Mouse (Mus musculus): ENCODE results near the gene Gm11168. TPM values are rescaled to one million over a fixed set of nuclear protein-coding genes. Genes with fewer than 3 reads are reported as not detected.
A peak's percentile ranks its signal among the peaks of the same experiment; 100 is the strongest.
"Not testable (repeated sequence)": the region's sequence is repeated elsewhere in the genome, so short reads cannot be mapped to it uniquely, and the experiment has no call there.

Gene Gm11168
- total RNA-seq (2021) = not detected
- long read RNA-seq, experiment 1 = 0 reads
- long read RNA-seq, experiment 2 = 0 reads

DNA sequence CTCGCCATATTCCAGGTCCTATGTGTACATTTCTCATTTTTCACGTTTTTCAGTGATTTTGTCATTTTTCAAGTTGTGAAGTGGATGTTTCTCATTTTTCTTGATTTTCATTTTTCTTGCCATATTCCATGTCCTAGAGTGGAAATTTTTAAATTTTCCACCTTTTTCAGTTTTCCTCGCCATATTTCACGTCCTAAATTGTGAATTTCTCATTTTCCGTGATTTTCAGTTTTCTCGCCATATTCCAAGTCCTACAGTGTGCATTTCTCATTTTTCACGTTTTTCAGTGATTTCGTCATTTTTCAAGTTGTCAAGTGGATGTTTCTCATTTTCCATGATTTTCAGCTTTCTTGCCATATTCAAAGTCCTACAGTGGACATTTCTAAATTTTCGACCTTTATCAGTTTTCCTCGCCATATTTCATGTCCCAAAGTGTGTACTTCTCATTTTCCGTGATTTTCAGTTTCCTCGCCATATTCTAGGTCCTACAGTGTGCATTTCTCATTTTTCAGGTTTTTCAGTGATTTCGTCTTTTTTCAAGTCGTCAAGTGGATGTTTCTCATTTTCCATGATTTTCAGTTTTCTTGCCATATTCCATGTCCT lies at the start of gene Gm11168:
Gm11168 (plus strand) TSS at position 553 of the 603 bp plus-strand sequence.
- peak in 1 of 2 experiments; percentile 3 for DNase-seq

DNA sequence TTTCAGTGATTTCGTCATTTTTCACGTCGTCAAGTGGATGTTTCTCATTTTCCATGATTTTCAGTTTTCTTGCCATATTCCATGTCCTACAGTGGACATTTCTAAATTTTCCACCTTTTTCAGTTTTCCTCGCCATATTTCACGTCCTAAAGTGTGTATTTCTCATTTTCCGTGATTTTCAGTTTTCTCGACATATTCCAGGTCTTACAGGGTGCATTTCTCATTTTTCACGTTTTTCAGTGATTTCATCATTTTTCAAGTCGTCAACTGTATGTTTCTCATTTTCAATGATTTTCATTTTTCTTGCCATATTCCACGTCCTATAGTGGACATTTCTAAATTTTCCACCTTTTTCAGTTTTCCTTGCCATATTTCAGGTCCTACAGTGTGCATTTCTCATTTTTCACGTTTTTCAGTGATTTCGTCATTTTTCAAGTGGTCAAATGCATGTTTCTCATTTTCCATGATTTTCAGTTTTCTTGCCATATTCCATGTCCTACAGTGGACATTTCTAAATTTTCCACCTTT lies 2.6 kb upstream of the Gm11168 start, which contains the start of gene Gm10722:
Gm10722 (plus strand) TSS at position 478 of the 528 bp plus-strand sequence.
- DNase-seq = peak in 1 of 2 experiments; percentile 1

DNA sequence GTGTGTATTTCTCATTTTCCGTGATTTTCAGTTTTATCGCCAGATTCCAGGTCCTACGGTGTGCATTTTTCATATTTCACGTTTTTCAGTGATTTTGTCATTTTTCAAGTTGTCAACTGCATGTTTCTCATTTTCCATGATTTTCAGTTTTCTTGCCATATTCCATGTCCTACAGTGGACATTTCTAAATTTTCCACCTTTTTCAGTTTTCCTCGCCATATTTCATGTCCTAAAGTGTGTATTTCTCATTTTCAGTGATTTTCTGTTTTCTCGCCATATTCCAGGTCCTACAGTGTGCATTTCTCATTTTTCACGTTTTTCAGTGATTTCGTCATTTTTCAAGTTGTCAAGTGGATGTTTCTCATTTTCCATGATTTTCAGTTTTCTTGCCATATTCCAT lies 2.1 kb upstream of the Gm11168 start:
- DNase-seq = not testable (repeated sequence)

DNA sequence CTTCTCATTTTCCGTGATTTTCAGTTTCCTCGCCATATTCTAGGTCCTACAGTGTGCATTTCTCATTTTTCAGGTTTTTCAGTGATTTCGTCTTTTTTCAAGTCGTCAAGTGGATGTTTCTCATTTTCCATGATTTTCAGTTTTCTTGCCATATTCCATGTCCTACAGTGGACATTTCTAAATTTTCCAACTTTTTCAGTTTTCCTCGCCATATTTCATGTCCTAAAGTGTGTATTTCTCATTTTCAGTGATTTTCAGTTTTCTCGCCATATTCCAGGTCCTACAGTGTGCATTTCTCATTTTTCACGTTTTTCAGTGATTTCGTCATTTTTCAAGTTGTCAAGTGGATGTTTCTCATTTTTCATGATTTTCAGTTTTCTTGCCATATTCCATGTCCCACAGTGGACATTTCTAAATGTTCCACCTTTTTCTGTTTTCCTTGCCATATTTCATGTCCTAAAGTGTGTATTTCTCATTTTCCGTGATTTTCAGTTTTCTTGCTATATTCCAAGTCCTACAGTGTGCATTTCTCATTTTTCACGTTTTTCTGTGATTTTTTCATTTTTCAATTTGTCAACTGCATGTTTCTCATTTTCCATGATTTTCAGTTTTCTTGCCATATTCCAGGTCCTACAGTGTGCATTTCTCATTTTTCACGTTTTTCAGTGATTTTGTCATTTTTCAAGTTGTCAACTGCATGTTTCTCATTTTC lies 1.0 kb upstream of the Gm11168 start:
- peak; percentile 2 to 92 for DNase-seq

DNA sequence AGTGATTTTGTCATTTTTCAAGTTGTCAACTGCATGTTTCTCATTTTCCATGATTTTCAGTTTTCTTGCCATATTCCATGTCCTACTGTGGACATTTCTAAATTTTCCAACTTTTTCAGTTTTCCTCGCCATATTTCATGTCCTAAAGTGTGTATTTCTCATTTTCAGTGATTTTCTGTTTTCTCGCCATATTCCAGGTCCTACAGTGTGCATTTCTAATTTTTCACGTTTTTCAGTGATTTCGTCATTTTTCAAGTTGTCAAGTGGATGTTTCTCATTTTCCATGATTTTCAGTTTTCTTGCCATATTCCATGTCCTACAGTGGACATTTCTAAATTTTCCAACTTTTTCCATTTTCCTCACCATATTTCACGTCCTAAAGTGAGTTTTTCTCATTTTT lies 3.0 kb downstream of the Gm11168 start:
- not testable (repeated sequence) for DNase-seq

DNA sequence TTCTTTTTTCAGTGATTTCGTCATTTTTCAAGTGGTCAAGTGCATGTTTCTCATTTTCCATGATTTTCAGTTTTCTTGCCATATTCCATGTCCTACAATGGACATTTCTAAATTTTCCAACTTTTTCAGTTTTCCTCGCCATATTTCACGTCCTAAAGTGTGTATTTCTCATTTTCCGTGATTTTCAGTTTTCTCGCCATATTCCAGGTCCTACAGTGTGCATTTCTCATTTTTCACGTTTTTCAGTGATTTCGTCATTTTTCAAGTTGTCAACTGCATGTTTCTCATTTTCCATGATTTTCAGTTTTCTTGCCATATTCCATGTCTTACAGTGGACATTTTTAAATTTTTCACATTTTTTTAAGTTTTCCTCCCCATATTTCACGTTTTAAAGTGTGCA lies 3.5 kb downstream of the Gm11168 start:
- DNase-seq = peak in 1 of 2 experiments; percentile 3

DNA sequence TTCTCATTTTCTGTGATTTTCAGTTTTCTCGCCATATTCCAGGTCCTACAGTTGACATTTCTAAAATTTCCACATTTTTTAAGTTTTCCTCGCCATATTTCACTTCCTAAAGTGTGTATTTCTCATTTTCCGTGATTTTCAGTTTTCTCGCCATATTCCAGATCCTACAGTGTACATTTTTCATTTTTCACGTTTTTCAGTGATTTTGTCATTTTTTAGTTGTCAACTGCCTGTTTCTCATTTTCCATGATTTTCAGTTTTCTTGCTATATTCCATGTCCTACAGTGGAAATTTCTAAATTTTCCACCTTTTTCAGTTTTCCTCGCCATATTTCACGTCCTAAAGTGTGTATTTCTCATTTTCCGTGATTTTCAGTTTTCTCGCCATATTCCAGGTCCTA lies 4.1 kb downstream of the Gm11168 start:
- DNase-seq = peak in 1 of 2 experiments; percentile 0

DNA sequence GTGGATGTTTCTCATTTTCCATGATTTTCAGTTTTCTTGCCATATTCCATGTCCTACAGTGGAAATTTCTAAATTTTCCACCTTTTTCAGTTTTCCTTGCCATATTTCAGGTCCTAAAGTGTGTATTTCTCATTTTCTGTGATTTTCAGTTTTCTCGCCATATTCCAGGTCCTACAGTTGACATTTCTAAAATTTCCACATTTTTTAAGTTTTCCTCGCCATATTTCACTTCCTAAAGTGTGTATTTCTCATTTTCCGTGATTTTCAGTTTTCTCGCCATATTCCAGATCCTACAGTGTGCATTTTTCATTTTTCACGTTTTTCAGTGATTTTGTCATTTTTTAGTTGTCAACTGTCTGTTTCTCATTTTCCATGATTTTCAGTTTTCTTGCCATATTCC lies 6.2 kb downstream of the Gm11168 start:
- DNase-seq = not testable (repeated sequence)

DNA sequence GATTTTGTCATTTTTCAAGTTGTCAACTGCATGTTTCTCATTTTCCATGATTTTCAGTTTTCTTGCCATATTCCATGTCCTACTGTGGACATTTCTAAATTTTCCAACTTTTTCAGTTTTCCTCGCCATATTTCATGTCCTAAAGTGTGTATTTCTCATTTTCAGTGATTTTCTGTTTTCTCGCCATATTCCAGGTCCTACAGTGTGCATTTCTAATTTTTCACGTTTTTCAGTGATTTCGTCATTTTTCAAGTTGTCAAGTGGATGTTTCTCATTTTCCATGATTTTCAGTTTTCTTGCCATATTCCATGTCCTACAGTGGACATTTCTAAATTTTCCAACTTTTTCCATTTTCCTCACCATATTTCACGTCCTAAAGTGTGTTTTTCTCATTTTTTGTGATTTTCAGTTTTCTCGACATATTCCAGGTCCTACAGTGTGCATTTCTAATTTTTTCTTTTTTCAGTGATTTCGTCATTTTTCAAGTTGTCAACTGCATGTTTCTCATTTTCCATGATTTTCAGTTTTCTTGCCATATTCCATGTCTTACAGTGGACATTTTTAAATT lies 9.0 kb downstream of the Gm11168 start:
- not testable (repeated sequence) for DNase-seq

DNA sequence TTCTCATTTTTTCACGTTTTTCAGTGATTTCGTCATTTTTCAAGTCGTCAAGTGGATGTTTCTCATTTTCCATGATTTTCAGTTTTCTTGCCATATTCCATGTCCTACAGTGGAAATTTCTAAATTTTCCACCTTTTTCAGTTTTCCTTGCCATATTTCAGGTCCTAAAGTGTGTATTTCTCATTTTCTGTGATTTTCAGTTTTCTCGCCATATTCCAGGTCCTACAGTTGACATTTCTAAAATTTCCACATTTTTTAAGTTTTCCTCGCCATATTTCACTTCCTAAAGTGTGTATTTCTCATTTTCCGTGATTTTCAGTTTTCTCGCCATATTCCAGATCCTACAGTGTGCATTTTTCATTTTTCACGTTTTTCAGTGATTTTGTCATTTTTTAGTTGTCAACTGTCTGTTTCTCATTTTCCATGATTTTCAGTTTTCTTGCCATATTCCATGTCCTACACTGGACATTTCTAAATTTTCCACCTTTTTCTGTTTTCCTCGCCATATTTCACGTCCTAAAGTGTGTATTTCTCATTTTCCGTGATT lies 9.7 kb downstream of the Gm11168 start, which contains the start of gene Gm10721:
Gm10721 (plus strand) TSS at position 408 of the 547 bp plus-strand sequence.
- not testable (repeated sequence) for DNase-seq

DNA sequence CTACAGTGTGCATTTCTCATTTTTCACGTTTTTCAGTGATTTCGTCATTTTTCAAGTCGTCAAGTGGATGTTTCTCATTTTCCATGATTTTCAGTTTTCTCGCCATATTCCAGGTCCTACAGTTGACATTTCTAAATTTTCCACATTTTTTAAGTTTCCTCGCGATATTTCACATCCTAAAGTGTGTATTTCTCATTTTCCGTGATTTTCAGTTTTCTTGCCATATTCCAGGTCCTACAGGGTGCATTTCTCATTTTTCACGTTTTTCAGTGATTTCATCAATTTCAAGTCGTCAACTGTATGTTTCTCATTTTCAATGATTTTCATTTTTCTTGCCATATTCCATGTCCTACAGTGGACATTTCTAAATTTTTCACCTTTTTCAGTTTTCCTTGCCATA lies 12.2 kb downstream of the Gm11168 start, which contains the start of gene Gm10720:
Gm10720 (plus strand) TSS at position 301 of the 400 bp plus-strand sequence.
- DNase-seq = not testable (repeated sequence)

DNA sequence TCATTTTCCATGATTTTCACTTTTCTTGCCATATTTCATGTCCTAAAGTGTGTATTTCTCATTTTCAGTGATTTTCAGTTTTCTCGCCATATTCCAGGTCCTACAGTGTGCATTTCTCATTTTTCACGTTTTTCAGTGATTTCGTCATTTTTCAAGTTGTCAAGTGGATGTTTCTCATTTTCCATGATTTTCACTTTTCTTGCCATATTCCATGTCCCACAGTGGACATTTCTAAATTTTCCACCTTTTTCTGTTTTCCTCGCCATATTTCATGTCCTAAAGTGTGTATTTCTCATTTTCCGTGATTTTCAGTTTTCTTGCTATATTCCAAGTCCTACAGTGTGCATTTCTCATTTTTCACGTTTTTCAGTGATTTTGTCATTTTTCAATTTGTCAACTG lies 12.8 kb downstream of the Gm11168 start:
- DNase-seq = peak in 1 of 2 experiments; percentile 0

DNA sequence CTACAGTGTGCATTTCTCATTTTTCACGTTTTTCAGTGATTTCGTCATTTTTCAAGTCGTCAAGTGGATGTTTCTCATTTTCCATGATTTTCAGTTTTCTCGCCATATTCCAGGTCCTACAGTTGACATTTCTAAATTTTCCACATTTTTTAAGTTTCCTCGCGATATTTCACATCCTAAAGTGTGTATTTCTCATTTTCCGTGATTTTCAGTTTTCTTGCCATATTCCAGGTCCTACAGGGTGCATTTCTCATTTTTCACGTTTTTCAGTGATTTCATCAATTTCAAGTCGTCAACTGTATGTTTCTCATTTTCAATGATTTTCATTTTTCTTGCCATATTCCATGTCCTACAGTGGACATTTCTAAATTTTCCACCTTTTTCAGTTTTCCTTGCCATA lies 14.0 kb downstream of the Gm11168 start, which contains the start of gene Gm10719:
Gm10719 (plus strand) TSS at position 301 of the 400 bp plus-strand sequence.
- DNase-seq = not testable (repeated sequence)

DNA sequence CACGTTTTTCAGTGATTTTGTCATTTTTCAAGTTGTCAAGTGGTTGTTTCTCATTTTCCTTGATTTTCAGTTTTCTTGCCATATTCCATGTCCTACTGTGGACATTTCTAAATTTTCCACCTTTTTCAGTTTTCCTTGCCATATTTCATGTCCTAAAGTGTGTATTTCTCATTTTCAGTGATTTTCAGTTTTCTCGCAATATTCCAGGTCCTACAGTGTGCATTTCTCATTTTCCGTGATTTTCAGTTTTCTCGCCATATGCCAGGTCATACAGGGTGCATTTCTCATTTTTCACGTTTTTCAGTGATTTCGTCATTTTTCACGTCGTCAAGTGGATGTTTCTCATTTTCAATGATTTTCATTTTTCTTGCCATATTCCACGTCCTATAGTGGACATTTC lies 15.8 kb downstream of the Gm11168 start:
- peak in 1 of 2 experiments; percentile 92 for DNase-seq

DNA sequence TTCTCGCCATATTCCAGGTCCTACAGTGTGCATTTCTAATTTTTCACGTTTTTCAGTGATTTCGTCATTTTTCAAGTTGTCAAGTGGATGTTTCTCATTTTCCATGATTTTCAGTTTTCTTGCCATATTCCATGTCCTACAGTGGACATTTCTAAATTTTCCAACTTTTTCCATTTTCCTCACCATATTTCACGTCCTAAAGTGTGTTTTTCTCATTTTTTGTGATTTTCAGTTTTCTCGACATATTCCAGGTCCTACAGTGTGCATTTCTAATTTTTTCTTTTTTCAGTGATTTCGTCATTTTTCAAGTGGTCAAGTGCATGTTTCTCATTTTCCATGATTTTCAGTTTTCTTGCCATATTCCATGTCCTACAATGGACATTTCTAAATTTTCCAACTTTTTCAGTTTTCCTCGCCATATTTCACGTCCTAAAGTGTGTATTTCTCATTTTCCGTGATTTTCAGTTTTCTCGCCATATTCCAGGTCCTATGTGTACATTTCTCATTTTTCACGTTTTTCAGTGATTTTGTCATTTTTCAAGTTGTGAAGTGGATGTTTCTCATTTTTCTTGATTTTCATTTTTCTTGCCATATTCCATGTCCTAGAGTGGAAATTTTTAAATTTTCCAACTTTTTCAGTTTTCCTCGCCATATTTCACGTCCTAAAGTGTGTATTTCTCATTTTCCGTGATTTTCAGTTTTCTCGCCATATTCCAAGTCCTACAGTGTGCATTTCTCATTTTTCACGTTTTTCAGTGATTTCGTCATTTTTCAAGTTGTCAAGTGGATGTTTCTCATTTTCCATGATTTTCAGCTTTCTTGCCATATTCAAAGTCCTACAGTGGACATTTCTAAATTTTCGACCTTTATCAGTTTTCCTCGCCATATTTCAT lies 16.9 kb downstream of the Gm11168 start:
- peak in 1 of 2 experiments; percentile 47 for DNase-seq

DNA sequence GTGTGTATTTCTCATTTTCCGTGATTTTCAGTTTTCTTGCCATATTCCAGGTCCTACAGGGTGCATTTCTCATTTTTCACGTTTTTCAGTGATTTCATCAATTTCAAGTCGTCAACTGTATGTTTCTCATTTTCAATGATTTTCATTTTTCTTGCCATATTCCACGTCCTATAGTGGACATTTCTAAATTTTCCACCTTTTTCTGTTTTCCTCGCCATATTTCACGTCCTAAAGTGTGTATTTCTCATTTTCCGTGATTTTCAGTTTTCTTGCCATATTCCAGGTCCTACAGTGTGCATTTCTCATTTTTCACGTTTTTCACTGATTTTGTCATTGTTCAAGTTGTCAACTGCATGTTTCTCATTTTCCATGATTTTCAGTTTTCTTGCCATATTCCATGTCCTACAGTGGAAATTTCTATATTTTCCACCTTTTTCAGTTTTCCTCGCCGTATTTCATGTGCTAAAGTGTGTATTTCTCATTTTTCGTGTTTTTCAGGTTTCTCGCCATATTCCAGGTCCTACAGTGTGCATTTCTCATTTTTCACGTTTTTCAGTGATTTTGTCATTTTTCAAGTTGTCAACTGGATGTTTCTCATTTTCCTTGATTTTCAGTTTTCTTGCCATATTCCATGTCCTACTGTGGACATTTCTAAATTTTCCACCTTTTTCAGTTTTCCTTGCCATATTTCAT lies 19.3 kb downstream of the Gm11168 start:
- not testable (repeated sequence) for DNase-seq

DNA sequence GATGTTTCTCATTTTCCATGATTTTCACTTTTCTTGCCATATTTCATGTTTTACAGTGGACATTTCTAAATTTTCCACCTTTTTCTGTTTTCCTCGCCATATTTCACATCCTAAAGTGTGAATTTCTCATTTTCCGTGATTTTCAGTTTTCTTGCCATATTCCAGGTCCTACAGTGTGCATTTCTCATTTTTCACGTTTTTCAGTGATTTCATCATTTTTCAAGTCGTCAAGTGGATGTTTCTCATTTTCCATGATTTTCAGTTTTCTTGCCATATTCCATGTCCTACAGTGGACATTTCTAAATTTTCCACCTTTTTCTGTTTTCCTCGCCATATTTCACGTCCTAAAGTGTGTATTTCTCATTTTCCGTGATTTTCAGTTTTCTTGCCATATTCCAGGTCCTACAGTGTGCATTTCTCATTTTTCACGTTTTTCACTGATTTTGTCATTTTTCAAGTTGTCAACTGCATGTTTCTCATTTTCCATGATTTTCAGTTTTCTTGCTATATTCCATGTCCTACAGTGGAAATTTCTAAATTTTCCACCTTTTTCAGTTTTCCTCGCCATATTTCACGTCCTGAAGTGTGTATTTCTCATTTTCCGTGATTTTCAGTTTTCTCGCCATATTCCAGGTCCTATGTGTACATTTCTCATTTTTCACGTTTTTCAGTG lies 20.3 kb downstream of the Gm11168 start, which contains the start of gene Gm10718:
Gm10718 (plus strand) TSS at position 236 of the 673 bp plus-strand sequence.
- DNase-seq = peak in 1 of 2 experiments; percentile 0

DNA sequence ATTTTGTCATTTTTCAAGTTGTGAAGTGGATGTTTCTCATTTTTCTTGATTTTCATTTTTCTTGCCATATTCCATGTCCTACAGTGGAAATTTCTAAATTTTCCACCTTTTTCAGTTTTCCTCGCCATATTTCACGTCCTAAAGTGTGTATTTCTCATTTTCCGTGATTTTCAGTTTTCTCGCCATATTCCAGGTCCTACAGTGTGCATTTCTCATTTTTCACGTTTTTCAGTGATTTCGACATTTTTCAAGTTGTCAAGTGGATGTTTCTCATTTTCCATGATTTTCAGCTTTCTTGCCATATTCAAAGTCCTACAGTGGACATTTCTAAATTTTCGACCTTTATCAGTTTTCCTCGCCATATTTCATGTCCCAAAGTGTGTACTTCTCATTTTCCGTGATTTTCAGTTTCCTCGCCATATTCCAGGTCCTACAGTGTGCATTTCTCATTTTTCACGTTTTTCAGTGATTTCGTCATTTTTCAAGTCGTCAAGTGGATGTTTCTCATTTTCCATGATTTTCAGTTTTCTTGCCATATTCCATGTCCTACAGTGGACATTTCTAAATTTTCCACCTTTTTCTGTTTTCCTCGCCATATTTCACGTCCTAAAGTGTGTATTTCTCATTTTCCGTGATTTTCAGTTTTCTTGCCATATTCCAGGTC lies 21.0 kb downstream of the Gm11168 start:
- DNase-seq = not testable (repeated sequence)

DNA sequence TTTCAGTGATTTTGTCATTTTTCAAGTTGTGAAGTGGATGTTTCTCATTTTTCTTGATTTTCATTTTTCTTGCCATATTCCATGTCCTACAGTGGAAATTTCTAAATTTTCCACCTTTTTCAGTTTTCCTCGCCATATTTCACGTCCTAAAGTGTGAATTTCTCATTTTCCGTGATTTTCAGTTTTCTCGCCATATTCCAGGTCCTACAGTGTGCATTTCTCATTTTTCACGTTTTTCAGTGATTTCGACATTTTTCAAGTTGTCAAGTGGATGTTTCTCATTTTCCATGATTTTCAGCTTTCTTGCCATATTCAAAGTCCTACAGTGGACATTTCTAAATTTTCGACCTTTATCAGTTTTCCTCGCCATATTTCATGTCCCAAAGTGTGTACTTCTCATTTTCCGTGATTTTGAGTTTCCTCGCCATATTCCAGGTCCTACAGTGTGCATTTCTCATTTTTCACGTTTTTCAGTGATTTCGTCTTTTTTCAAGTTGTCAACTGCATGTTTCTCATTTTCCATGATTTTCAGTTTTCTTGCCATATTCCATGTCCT lies 21.8 kb downstream of the Gm11168 start, which contains the start of gene Gm10717:
Gm10717 (plus strand) TSS at position 506 of the 556 bp plus-strand sequence.
- not testable (repeated sequence) for DNase-seq
